Mouse (Mus musculus) myocyte (in vitro differentiated cells): ENCODE measurements around the gene 1700023F06Rik. TPM values are rescaled to one million over a fixed set of nuclear protein-coding genes. Genes with fewer than 3 reads are reported as not detected.

Experiments
- H3K27me3 ChIP-seq: one replicate; pipeline ENCODE4 v1.6.1; 2011; ENCODE audit not compliant: control insufficient read depth, insufficient read depth, insufficient read length
- H3K36me3 ChIP-seq: one replicate; pipeline ENCODE4 v1.6.1; 2011; ENCODE audit not compliant: control insufficient read depth, insufficient read depth
- H3K4me2 ChIP-seq: one replicate; pipeline ENCODE4 v1.6.1; 2011; ENCODE audit warnings: low read depth, control low read depth
- H3K4me3 ChIP-seq: one replicate; pipeline ENCODE4 v1.5.1; 2011; ENCODE audit warnings: mild to moderate bottlenecking, control low read depth, moderate library complexity
- H3K79me2 ChIP-seq: one replicate; pipeline ENCODE4 v1.6.1; 2011; ENCODE audit not compliant: control insufficient read depth, insufficient read depth
- H3ac ChIP-seq: one replicate; pipeline ENCODE4 v1.6.1; 2011; ENCODE audit not compliant: control insufficient read depth, insufficient read length
- CEBPB ChIP-seq: IDR thresholded peaks from 2 replicates; pipeline ENCODE4 v1.6.1; 2011; ENCODE audit warnings: mild to moderate bottlenecking, moderate library complexity; ENCODE audit not compliant: poor library complexity, insufficient read depth, severe bottlenecking
- E2F4 ChIP-seq: IDR thresholded peaks from one replicate; pipeline ENCODE4 v1.6.1; 2011; ENCODE audit warnings: mild to moderate bottlenecking, control low read depth, moderate library complexity; ENCODE audit not compliant: insufficient read depth
- MAX ChIP-seq: IDR thresholded peaks from one replicate; pipeline ENCODE4 v1.6.1; 2011; ENCODE audit warnings: low read depth, mild to moderate bottlenecking, control low read depth
- MYOD1 ChIP-seq, 3 experiments: IDR thresholded peaks; one replicate each; pipeline ENCODE4 v1.6.1; 2011; ENCODE audit warnings: control low read depth in 2 of 3, low read depth in 2 of 3, mild to moderate bottlenecking in 2 of 3, moderate library complexity in 1 of 3; ENCODE audit not compliant: insufficient read length in 2 of 3, control insufficient read depth in 1 of 3
- MYOG ChIP-seq, 3 experiments: IDR thresholded peaks; one replicate each; pipeline ENCODE4 v1.6.1; 2011; ENCODE audit warnings: control low read depth in 2 of 3, low read depth in 2 of 3, mild to moderate bottlenecking in 2 of 3; ENCODE audit not compliant: insufficient read length in 2 of 3, control insufficient read depth in 1 of 3, insufficient read depth in 1 of 3
- POLR2A ChIP-seq: IDR thresholded peaks from one replicate; pipeline ENCODE4 v1.6.1; 2011; ENCODE audit warnings: low read depth, mild to moderate bottlenecking, control low read depth, moderate library complexity; ENCODE audit not compliant: insufficient read length
- POLR2AphosphoS2 ChIP-seq: IDR thresholded peaks from one replicate; pipeline ENCODE4 v1.6.1; 2011; ENCODE audit warnings: low read depth, control low read depth; ENCODE audit not compliant: insufficient read length
- REST ChIP-seq: IDR thresholded peaks from one replicate; pipeline ENCODE4 v1.6.1; 2011; ENCODE audit warnings: mild to moderate bottlenecking, control low read depth, moderate library complexity; ENCODE audit not compliant: insufficient read depth, insufficient read length
- SRF ChIP-seq: IDR thresholded peaks from one replicate; pipeline ENCODE4 v1.6.1; 2011; ENCODE audit warnings: low read depth; ENCODE audit not compliant: control insufficient read depth, insufficient read length
- TCF12 ChIP-seq: IDR thresholded peaks from one replicate; pipeline ENCODE4 v1.6.1; 2011; ENCODE audit warnings: mild to moderate bottlenecking, control low read depth; ENCODE audit not compliant: poor library complexity, insufficient read depth, severe bottlenecking
- TCF3 ChIP-seq: IDR thresholded peaks from one replicate; pipeline ENCODE4 v1.6.1; 2011; ENCODE audit warnings: low read depth, control low read depth; ENCODE audit not compliant: insufficient read length
- USF1 ChIP-seq: IDR thresholded peaks from one replicate; pipeline ENCODE4 v1.6.1; 2011; ENCODE audit warnings: low read depth, mild to moderate bottlenecking, control low read depth, moderate library complexity
- polyA plus RNA-seq: library from polyadenylated mRNA; unstranded; fragments of >200 nt; fragmentation: generic; extraction: Trizol; gene quantifications from one replicate; pipeline ENCODE4 v1.2.1, GENCODE M21; 2012; ENCODE audit warnings: missing spikeins

Gene 1700023F06Rik
- polyA plus RNA-seq, 1 experiment, result not detected

- no peak overlapping the region for H3K4me3 ChIP-seq
- no peak overlapping the region for H3K4me2 ChIP-seq
Measured at GRCm38 (mm10) chr11:103198339-103198738, 10.0 kb downstream of the 1700023F06Rik start.

GRCm38 (mm10) chr11:103197340-103197739 lies 11.0 kb downstream of the 1700023F06Rik start:
- Histone ChIP-seq H3K4me3 (no peak overlapping the region), H3K27me3 (peaks cover 22% of the 10 kb centered on the region), H3K79me2 (no peaks in the 10 kb centered on the region), H3K36me3 (no peaks in the 10 kb centered on the region), H3K4me2 (no peak overlapping the region), H3ac (no peak overlapping the region)
- TF ChIP-seq CEBPB (no peak), POLR2AphosphoS2 (no peak), TCF12 (no peak), USF1 (no peak), MYOD1 (IDR thresholded peaks at IDR 0.05; ENCODE audit: control insufficient read depth in 1 of 3, insufficient read length in 2 of 3, low read depth in 2 of 3) (no peak), E2F4 (no peak), TCF3 (no peak), MAX (no peak), REST (no peak), POLR2A (no peak), MYOG (IDR thresholded peaks at IDR 0.05; ENCODE audit: control insufficient read depth in 1 of 3, insufficient read depth in 1 of 3, insufficient read length in 2 of 3, low read depth in 2 of 3) (no peak), SRF (no peak)

More at GRCm38 (mm10) chr11:103198339-103198738, 10.0 kb downstream of the 1700023F06Rik start:
- Histone ChIP-seq H3K27me3 (peaks cover 22% of the 10 kb centered on the region), H3ac (no peak overlapping the region), H3K79me2 (no peaks in the 10 kb centered on the region), H3K36me3 (no peaks in the 10 kb centered on the region)
- TF ChIP-seq USF1 (no peak), SRF (no peak), POLR2A (no peak), TCF12 (no peak), MYOD1 (IDR thresholded peaks at IDR 0.05; ENCODE audit: control insufficient read depth in 1 of 3, insufficient read length in 2 of 3, low read depth in 2 of 3) (no peak), MYOG (IDR thresholded peaks at IDR 0.05; ENCODE audit: control insufficient read depth in 1 of 3, insufficient read depth in 1 of 3, insufficient read length in 2 of 3, low read depth in 2 of 3) (no peak), CEBPB (no peak), E2F4 (no peak), POLR2AphosphoS2 (no peak), REST (no peak), MAX (no peak), TCF3 (no peak)

GRCm38 (mm10) chr11:103195656-103196055 lies 12.7 kb downstream of the 1700023F06Rik start:
- TF ChIP-seq MAX (no peak), MYOG (IDR thresholded peaks at IDR 0.05; ENCODE audit: control insufficient read depth in 1 of 3, insufficient read depth in 1 of 3, insufficient read length in 2 of 3, low read depth in 2 of 3) (no peak), TCF12 (no peak)

GRCm38 (mm10) chr11:103195236-103195635 lies 13.1 kb downstream of the 1700023F06Rik start:
- Histone ChIP-seq H3K79me2 (no peaks in the 10 kb centered on the region), H3K27me3 (peaks cover 22% of the 10 kb centered on the region), H3ac (no peak overlapping the region), H3K36me3 (no peaks in the 10 kb centered on the region), H3K4me3 (no peak overlapping the region), H3K4me2 (no peak overlapping the region)
- TF ChIP-seq MYOD1 (IDR thresholded peaks at IDR 0.05; ENCODE audit: control insufficient read depth in 1 of 3, insufficient read length in 2 of 3, low read depth in 2 of 3) (no peak), TCF12 (no peak), TCF3 (no peak), SRF (no peak), E2F4 (no peak), USF1 (no peak), REST (no peak), CEBPB (no peak), MAX (no peak), POLR2AphosphoS2 (no peak), MYOG (IDR thresholded peaks at IDR 0.05; ENCODE audit: control insufficient read depth in 1 of 3, insufficient read depth in 1 of 3, insufficient read length in 2 of 3, low read depth in 2 of 3) (no peak), POLR2A (no peak)

More at GRCm38 (mm10) chr11:103195656-103196055, 12.7 kb downstream of the 1700023F06Rik start:
- Histone ChIP-seq H3K36me3 (no peaks in the 10 kb centered on the region), H3ac (no peak overlapping the region), H3K27me3 (peaks cover 22% of the 10 kb centered on the region), H3K79me2 (no peaks in the 10 kb centered on the region), H3K4me2 (no peak overlapping the region), H3K4me3 (no peak overlapping the region)

GRCm38 (mm10) chr11:103193825-103194168 lies 14.6 kb downstream of the 1700023F06Rik start:
- Histone ChIP-seq H3K36me3 (no peaks in the 10 kb centered on the region), H3K4me2 (no peak overlapping the region), H3K4me3 (no peak overlapping the region), H3K27me3 (peaks cover 10% of the 10 kb centered on the region), H3K79me2 (no peaks in the 10 kb centered on the region), H3ac (no peak overlapping the region)
- no peak for TF ChIP-seq CEBPB
- no peak for TF ChIP-seq POLR2AphosphoS2
- TF ChIP-seq MYOG (IDR thresholded peaks at IDR 0.05; ENCODE audit: control insufficient read depth in 1 of 3, insufficient read depth in 1 of 3, insufficient read length in 2 of 3, low read depth in 2 of 3), result no peak
- TF ChIP-seq E2F4, result no peak
- TF ChIP-seq SRF, result no peak
- no peak for TF ChIP-seq USF1
- no peak for TF ChIP-seq TCF3
- no peak for TF ChIP-seq TCF12
- TF ChIP-seq MYOD1 (IDR thresholded peaks at IDR 0.05; ENCODE audit: control insufficient read depth in 1 of 3, insufficient read length in 2 of 3, low read depth in 2 of 3), result no peak
- no peak for TF ChIP-seq REST
- TF ChIP-seq MAX, result no peak
- no peak for TF ChIP-seq POLR2A
